Mouse (Mus musculus) midbrain, embryonic 14.5 days (tissue): ENCODE measurements around the gene Akap13. TPM values are rescaled to one million over a fixed set of nuclear protein-coding genes. Genes with fewer than 3 reads are reported as not detected.
A peak's percentile ranks its signal among the peaks of the same experiment; 100 is the strongest.

Experiments
- ATAC-seq: fragments of 200-750 bp; cut with Nextera tagmentation; 2 replicates; pipeline ENCODE4 v1.8.0; 2017; ENCODE audit warnings: moderate number of reproducible peaks, moderate library complexity; ENCODE audit not compliant: low FRiP score, low TSS enrichment
- DNase-seq: peaks from one replicate; pipeline ENCODE4 v3.0.0-alpha.2; 2015
- H3K27ac ChIP-seq: fragments of 300-500 bp; sonication (generic); replicated peaks from 2 replicates; pipeline ENCODE4 v1.5.1; 2014; ENCODE audit warnings: mild to moderate bottlenecking, low read depth, low read length, moderate library complexity
- H3K27me3 ChIP-seq: fragments of 300-500 bp; sonication (generic); 2 replicates; pipeline ENCODE4 v1.6.1; 2014; ENCODE audit warnings: low read length, control low read depth, mixed read lengths; ENCODE audit not compliant: control insufficient read depth, insufficient read depth
- H3K36me3 ChIP-seq: fragments of 300-500 bp; sonication (generic); 2 replicates; pipeline ENCODE4 v1.6.1; 2014; ENCODE audit warnings: low read length, control low read depth; ENCODE audit not compliant: control insufficient read depth, insufficient read depth
- H3K4me1 ChIP-seq: fragments of 300-500 bp; sonication (generic); 2 replicates; pipeline ENCODE4 v1.6.1; 2014; ENCODE audit warnings: mild to moderate bottlenecking, antibody characterized with exemption, low read length, control low read depth; ENCODE audit not compliant: control insufficient read depth, insufficient read depth
- H3K4me2 ChIP-seq: fragments of 300-500 bp; sonication (generic); 2 replicates; pipeline ENCODE4 v1.6.1; 2014; ENCODE audit warnings: mild to moderate bottlenecking, low read length, moderate library complexity
- H3K4me3 ChIP-seq: fragments of 300-500 bp; sonication (generic); replicated peaks from 2 replicates; pipeline ENCODE4 v1.5.1; 2014; ENCODE audit warnings: low read depth, low read length
- H3K9ac ChIP-seq: fragments of 300-500 bp; sonication (generic); replicated peaks from 2 replicates; pipeline ENCODE4 v1.6.1; 2014; ENCODE audit warnings: mild to moderate bottlenecking, low read length, moderate library complexity
- H3K9me3 ChIP-seq: fragments of 300-500 bp; sonication (generic); 2 replicates; pipeline ENCODE4 v1.6.1; 2016; ENCODE audit warnings: low read length, control low read depth, mixed read lengths; ENCODE audit not compliant: control insufficient read depth
- WGBS: fragments of 180-500 bp; shearing (Covaris S2); extraction: QIAGEN DNeasy Blood & Tissue Kit; methylation state at CpG from one replicate; pipeline ENCODE4 v1.1.7; 2014; 5-methylcytosine and 5-hydroxymethylcytosine counted together
- polyA plus RNA-seq: library from polyadenylated mRNA; unstranded; fragments of >200 nt; fragmentation: Nextera tagmentation; extraction: Ambion mirVana; gene quantifications from 2 replicates; pipeline ENCODE4 v1.2.1, GENCODE M21; 2014

Gene Akap13
- polyA plus RNA-seq, 1 experiment from 2014 or later = 18.9 TPM

DNA sequence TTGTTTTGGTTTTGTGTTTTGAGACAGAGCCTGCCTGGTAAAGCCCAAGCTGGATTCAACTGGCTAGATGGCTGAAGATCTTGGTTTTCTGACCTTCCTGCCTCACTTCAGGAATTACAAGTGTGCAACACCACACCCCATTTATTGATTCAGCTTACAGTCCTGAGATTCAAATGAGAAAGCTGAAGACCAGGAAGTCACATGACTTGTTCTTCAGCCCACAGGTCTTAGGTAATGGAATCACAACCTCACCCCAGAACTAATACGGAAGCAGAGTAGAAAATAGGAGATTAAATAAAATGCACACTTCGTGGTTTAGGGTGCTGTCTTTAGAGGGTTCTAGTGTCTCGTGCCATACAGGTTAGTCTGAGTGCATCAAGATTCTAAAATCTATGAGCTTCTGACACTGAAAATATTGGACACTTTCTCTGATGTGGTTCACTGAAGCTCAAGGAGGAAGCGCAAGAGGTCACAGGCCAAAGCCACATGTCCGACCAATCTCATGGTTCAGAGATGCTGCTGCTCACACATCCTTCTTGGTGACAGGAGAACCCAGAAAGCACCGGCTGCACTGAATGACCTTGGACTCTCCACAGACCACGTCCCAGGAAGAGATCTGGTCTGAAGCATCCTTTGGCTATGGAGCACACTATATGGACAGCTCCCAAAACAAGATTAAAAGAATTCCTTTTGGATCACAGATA lies 39.3 kb upstream of the Akap13 start:
- Histone ChIP-seq H3K9ac (no peak overlapping the region), H3K27ac (no peak overlapping the region), H3K36me3 (no peaks in the 10 kb centered on the region), H3K9me3 (no peaks in the 10 kb centered on the region), H3K4me2 (no peak overlapping the region), H3K27me3 (no peaks in the 10 kb centered on the region), H3K4me3 (no peak overlapping the region), H3K4me1 (no peaks in the 10 kb centered on the region)
- DNase-seq = no peak
- no peak for ATAC-seq
- WGBS = 86% methylated on average over 7 of the region's 7 CpGs

DNA sequence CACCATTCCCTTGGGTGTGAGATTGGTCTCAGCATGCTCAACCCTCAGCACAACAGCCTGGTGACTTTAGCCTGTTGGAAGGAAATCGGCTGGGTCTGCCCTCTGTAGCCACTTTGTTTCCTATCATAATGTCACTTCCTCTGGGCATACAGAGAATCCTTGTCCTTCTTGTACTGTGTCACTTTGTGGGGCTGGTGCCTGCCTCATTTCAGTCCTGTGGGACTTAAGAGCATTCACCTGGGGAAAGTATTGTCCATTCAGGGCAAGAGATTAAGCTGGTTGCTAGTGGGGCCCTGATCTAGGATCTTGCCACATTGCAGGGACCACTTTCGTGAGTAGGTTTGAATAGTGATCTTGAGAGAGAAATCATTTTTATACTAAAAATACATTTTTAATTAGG lies 34.4 kb upstream of the Akap13 start:
- DNase-seq (no peak), ATAC-seq (no peak)
- WGBS = 92% methylated on average over 2 of the region's 2 CpGs
- Histone ChIP-seq H3K9me3 (no peaks in the 10 kb centered on the region), H3K9ac (no peak overlapping the region), H3K27me3 (no peaks in the 10 kb centered on the region), H3K4me1 (no peaks in the 10 kb centered on the region), H3K27ac (no peak overlapping the region), H3K4me3 (no peak overlapping the region), H3K4me2 (no peak overlapping the region), H3K36me3 (no peaks in the 10 kb centered on the region)

DNA sequence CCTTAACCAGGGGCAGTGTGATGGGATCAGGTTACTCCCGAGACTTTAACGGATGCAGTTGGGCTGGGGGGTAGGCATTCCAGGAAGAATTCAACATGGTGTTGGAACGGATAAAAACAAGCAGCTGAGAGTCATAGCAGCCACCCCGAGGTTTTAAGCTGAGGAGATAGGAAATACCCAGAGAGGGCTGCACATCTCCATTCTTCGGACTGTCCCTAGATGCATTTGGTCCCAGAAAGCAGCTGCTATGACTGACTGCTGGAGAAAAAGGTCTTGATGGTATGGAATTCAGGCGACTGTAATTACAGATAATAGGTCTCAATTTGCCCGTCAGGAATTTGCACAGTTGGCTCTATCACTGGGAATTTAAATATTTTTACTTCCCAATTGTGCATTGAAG lies 31.2 kb upstream of the Akap13 start:
- DNase-seq (no peak), ATAC-seq (no peak)
- H3K36me3 ChIP-seq = no peaks in the 10 kb centered on the region
- no peak overlapping the region for H3K27ac ChIP-seq
- H3K4me2 ChIP-seq = no peak overlapping the region
- H3K9me3 ChIP-seq = no peaks in the 10 kb centered on the region
- H3K4me1 ChIP-seq = no peaks in the 10 kb centered on the region
- 77% methylated on average over 7 of the region's 7 CpGs for WGBS
- H3K4me3 ChIP-seq = no peak overlapping the region
- no peaks in the 10 kb centered on the region for H3K27me3 ChIP-seq
- no peak overlapping the region for H3K9ac ChIP-seq

DNA sequence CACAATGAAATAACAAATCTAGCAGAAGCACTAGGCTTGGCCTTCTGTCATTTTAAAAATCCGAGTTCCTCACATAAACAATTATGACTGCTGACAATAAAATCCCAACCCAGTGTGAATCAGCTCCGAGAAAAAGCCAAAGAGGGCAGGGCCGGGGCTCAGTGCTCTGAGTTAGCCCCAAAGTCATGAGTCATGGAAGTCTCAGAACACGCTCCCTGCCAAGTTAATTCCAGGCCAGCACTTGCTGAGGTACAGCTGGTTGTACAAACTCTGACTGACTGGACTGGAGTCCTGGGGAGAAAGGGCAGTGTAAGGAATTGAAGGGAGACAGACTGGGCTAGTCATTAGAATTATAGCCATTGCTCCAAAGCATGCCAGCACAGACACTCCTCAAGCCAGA lies 28.0 kb upstream of the Akap13 start:
- Histone ChIP-seq H3K4me3 (no peak overlapping the region), H3K9me3 (no peaks in the 10 kb centered on the region), H3K9ac (no peak overlapping the region), H3K4me2 (no peak overlapping the region), H3K4me1 (no peaks in the 10 kb centered on the region), H3K27me3 (no peaks in the 10 kb centered on the region), H3K27ac (no peak overlapping the region), H3K36me3 (no peaks in the 10 kb centered on the region)
- 87% methylated on average over 4 of the region's 4 CpGs for WGBS
- DNase-seq (no peak), ATAC-seq (no peak)

DNA sequence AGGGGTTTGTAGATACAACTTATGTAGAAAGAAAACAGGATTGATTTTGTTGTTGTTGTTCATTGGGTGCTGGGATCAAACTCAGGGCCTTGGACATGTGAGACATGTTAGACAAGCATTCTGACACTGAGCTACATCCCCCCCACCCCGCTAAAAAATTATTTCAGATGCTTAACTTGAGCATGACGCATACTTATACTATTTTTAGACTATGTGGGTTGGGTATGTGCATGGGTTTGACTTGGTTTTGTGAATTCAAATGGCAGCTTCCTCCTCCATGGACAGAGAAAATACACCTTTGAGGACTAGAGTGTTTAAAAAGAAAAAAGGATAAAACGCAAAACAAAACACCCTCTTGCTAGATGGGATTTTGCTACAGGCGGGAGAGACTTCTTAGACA lies 26.4 kb upstream of the Akap13 start:
- WGBS = 91% methylated on average over 4 of the region's 4 CpGs
- no peak for ATAC-seq
- no peak overlapping the region for H3K4me2 ChIP-seq

DNA sequence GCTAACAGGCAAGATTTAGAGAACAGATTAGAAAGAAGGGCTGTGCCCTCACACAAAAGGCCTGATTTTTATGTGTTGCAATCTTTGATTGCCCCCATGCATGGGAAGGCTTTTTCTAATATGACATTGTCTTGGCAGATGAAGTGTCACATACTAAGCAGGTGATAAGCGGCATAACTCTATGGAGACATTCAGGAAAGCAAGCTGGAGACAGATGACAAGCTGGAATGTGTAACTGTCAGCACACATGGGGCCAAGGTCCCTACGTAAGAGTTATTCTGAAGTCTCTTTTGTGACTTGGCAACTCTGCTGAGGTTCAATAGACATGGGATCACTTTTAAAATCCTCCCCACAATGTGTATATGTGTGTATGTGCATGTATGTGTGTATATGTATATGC lies 24.8 kb upstream of the Akap13 start:
- H3K27ac ChIP-seq = no peak overlapping the region
- H3K4me3 ChIP-seq = no peak overlapping the region
- no peak overlapping the region for H3K9ac ChIP-seq
- ATAC-seq (no peak), DNase-seq (no peak)
- no peaks in the 10 kb centered on the region for H3K9me3 ChIP-seq
- no peaks in the 10 kb centered on the region for H3K4me1 ChIP-seq
- H3K36me3 ChIP-seq = no peaks in the 10 kb centered on the region
- H3K4me2 ChIP-seq = no peak overlapping the region
- no peaks in the 10 kb centered on the region for H3K27me3 ChIP-seq
- WGBS = 76% methylated on average over 2 of the region's 2 CpGs

More for the DNA sequence above, 26.4 kb upstream of the Akap13 start:
- Histone ChIP-seq H3K9me3 (no peaks in the 10 kb centered on the region), H3K27me3 (no peaks in the 10 kb centered on the region), H3K4me1 (no peaks in the 10 kb centered on the region), H3K36me3 (no peaks in the 10 kb centered on the region), H3K27ac (no peak overlapping the region), H3K9ac (no peak overlapping the region), H3K4me3 (no peak overlapping the region)
- DNase-seq = no peak

DNA sequence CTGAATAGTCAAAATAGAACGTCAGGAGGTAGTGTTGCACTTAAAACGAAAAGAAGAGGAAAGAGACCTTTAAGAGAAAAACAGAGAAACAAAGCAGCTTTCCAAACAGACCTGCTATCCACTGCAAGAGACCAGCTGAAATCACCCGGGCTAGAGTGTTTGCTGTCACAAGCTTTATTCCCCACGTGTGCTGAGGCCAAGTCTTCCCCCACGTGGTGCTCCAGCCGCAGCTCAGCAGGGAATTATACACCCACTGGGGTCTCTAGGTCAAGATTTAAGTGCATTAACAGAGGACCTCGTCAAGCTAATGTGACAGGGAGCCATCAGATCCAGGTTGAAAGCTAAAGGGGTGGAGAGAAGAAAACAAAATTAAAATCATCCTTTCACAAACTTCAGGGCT lies 24.3 kb upstream of the Akap13 start:
- Histone ChIP-seq H3K4me3 (no peak overlapping the region), H3K36me3 (no peaks in the 10 kb centered on the region), H3K4me2 (no peak overlapping the region), H3K4me1 (no peaks in the 10 kb centered on the region), H3K27ac (no peak overlapping the region), H3K27me3 (no peaks in the 10 kb centered on the region), H3K9ac (no peak overlapping the region), H3K9me3 (no peaks in the 10 kb centered on the region)
- ATAC-seq = no peak
- 34% methylated on average over 7 of the region's 7 CpGs for WGBS
- no peak for DNase-seq

DNA sequence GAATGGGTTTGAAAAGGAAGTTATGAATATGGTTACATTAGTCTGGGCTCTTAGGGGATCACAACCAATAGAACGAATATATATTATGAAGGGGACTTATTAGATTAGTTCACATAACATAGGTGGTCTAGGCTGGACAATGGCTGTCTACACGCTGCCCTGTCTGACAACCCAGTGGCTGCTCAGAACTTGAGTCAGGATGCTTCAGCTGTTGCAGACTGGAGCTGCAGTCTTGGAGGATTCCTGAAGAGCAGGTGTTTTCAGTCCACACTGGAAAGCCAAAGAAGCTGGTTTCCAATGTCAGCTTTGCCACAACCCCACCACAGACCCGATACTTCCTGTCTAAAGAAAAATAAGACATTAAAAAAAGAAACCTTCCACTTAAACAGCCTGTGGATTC lies 23.3 kb upstream of the Akap13 start:
- no peaks in the 10 kb centered on the region for H3K36me3 ChIP-seq
- no peaks in the 10 kb centered on the region for H3K9me3 ChIP-seq
- H3K4me1 ChIP-seq = no peaks in the 10 kb centered on the region
- no peak for ATAC-seq
- H3K4me3 ChIP-seq = no peak overlapping the region
- WGBS = 86% methylated on average over 3 of the region's 3 CpGs
- DNase-seq = no peak
- H3K4me2 ChIP-seq = no peak overlapping the region
- H3K9ac ChIP-seq = no peak overlapping the region
- no peaks in the 10 kb centered on the region for H3K27me3 ChIP-seq
- no peak overlapping the region for H3K27ac ChIP-seq

DNA sequence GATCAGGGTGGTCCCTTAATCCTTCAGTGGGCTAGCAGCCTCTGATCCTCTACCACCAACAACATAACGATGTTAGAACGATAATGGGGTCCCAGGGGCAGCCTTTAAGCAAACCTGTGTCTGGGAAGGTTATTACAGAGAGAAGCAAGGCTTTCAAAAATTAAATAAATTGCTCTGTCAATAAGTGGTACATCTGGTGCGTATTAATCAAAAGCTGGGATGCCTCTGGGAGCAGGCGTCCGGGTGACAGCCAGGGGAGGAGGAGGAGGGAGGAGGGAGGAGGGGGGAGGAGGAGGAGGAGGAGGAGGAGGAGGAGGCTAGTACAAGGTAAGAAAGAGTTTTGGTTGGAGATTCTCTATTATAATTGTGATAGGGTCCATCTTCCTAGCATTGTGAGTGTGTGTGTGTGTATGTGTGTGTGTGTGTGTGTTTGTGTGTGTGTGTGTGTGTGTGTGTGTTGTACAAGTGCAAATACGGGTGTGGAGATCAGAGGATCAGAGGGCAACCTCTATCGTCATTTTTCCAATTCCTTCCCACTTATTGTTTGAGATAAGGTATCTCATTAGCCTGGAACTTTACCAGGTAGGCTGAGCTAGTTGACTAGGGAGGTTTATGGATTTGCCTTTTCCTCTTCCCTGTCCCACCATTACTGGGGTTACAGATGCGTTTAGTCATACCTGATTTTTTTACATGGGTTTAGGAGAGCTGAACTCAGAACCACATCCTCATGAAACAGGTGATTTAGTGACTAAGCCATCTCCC lies 18.7 kb upstream of the Akap13 start:
- H3K4me2 ChIP-seq = no peak overlapping the region
- H3K9me3 ChIP-seq = no peaks in the 10 kb centered on the region
- no peaks in the 10 kb centered on the region for H3K36me3 ChIP-seq
- 51% methylated on average over 8 of the region's 8 CpGs for WGBS
- H3K9ac ChIP-seq = no peak overlapping the region
- H3K4me1 ChIP-seq = no peaks in the 10 kb centered on the region
- no peak for ATAC-seq
- H3K27ac ChIP-seq = no peak overlapping the region
- no peaks in the 10 kb centered on the region for H3K27me3 ChIP-seq
- H3K4me3 ChIP-seq = no peak overlapping the region
- DNase-seq = peak; percentile 38
